In genomic region chr3:152799738-152800431, GRCm38 (mm10) we compare ENCODE assay signal across 7 mouse cellular contexts.
DNase-seq lines count a peak whose midpoint lies in the region.

No protein-coding gene starts in this region.

- peak; percentile 47 for DNase-seq in layer of hippocampus, adult 11-12 months (ENCODE audit: low spot score)
- no peak for DNase-seq in layer of hippocampus, postnatal 10 days (ENCODE audit: low spot score in 2 of 2)
- DNase-seq in MEL-GATA-1-ER (ENCODE audit: extremely low read depth, low read depth): peak; percentile 37
- DNase-seq in c-Kit-positive CD71-positive TER-119-positive erythroid progenitor cells, embryonic 14.5 days (ENCODE audit: low spot score): peak; percentile 37
- DNase-seq in kidney, postnatal 36 days: peak; percentile 82 to 86
- peak; percentile 50 for DNase-seq in retina, embryonic 14.5 days (ENCODE audit: low spot score)
- no peak for DNase-seq in right cerebral cortex, postnatal 4 days

Comparison
In these comparisons a context has a peak if more than half of its experiments do, and no peak if none do; other contexts are left out.
1. DNase-seq: peak in layer of hippocampus, adult 11-12 months (single experiment), MEL-GATA-1-ER (single experiment), c-Kit-positive CD71-positive TER-119-positive erythroid progenitor cells, embryonic 14.5 days (single experiment), kidney, postnatal 36 days (2 of 2) and retina, embryonic 14.5 days (single experiment); none in layer of hippocampus, postnatal 10 days (0 of 2) and right cerebral cortex, postnatal 4 days (single experiment).